Mouse (Mus musculus) forebrain, embryonic 16.5 days (tissue): ENCODE data around the gene Rplp1. TPM values are rescaled to one million over a fixed set of nuclear protein-coding genes. Genes with fewer than 3 reads are reported as not detected.

Source experiments
- ATAC-seq: fragments of 200-750 bp; cut with Nextera tagmentation; 2 replicates; pipeline ENCODE4 v1.8.0; 2017; ENCODE audit warnings: mild to moderate bottlenecking, moderate library complexity
- H3K27ac ChIP-seq: fragments of 300-500 bp; sonication (generic); 2 replicates; pipeline ENCODE4 v1.5.1; 2014; ENCODE audit warnings: low read length, control low read depth
- H3K27me3 ChIP-seq: fragments of 300-500 bp; sonication (generic); replicated peaks from 2 replicates; pipeline ENCODE4 v1.6.1; 2014; ENCODE audit warnings: low read length; ENCODE audit not compliant: control insufficient read depth, insufficient read depth
- H3K36me3 ChIP-seq: fragments of 300-500 bp; sonication (generic); 2 replicates; pipeline ENCODE4 v1.6.1; 2014; ENCODE audit not compliant: control insufficient read depth, insufficient read depth
- H3K4me1 ChIP-seq: fragments of 300-500 bp; sonication (generic); replicated peaks from 2 replicates; pipeline ENCODE4 v1.6.1; 2014; ENCODE audit warnings: low read length; ENCODE audit not compliant: control insufficient read depth, insufficient read depth
- H3K4me2 ChIP-seq: fragments of 300-500 bp; sonication (generic); 2 replicates; pipeline ENCODE4 v1.6.1; 2014; ENCODE audit warnings: mild to moderate bottlenecking, low read length, control low read depth
- H3K4me3 ChIP-seq: fragments of 300-500 bp; sonication (generic); replicated peaks from 2 replicates; pipeline ENCODE4 v1.5.1; 2014; ENCODE audit warnings: mild to moderate bottlenecking, low read length, control low read depth
- H3K9ac ChIP-seq: fragments of 300-500 bp; sonication (generic); replicated peaks from 2 replicates; pipeline ENCODE4 v1.6.1; 2014; ENCODE audit warnings: low read depth, low read length, control low read depth
- H3K9me3 ChIP-seq: fragments of 300-500 bp; sonication (generic); 2 replicates; pipeline ENCODE4 v1.6.1; 2016; ENCODE audit warnings: low read length; ENCODE audit not compliant: control insufficient read depth
- WGBS: fragments of 180-500 bp; shearing (Covaris S2); extraction: QIAGEN DNeasy Blood & Tissue Kit; methylation state at CpG from one replicate; pipeline ENCODE4 v1.1.7; 2014; 5-methylcytosine and 5-hydroxymethylcytosine counted together
- polyA plus RNA-seq: library from polyadenylated mRNA; unstranded; fragments of >200 nt; fragmentation: Nextera tagmentation; extraction: Ambion mirVana; gene quantifications from 2 replicates; pipeline ENCODE4 v1.2.1, GENCODE M21; 2015

The Rplp1 gene
- polyA plus RNA-seq, 1 experiment from 2014 or later = 804 TPM

DNA sequence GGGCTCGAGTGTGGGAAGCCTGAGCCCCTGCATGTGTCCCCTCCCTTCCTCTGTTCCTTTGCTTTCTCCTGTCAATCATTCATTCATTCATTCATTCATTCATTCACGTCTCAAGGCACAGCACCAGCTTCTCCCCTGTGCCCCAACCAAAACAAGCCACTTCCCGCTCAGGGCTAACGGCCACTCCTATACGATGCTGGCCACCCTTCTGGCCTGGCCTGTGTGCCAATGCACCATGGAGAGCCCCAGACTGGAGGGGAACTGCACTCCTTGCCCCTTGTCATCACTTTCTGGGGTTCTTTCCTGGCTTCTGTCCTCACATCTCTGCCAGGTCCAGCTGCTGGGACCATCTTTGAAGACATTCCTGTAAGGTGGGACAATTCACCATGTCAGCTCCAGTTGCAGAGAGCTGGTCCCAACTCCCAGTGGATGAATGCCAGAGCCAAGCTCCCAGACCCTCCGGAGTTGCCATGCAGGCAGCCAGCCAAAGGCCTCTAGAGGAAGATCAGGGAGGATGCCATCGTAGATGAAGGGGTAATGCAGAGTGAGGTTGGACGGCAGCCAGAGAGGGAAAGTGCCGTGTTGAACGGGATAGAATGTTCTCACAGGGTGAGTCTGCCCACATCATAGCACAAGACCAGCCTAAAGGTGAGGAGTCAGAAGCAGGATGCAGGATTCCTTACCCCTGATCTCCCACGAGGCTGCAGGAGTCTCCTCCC, 26.5 kb downstream of the Rplp1 start:
- H3K4me3 ChIP-seq = no peak overlapping the region
- peaks cover 20% of the 10 kb centered on the region for H3K4me1 ChIP-seq
- peak; percentile 38; the same call in 1 of the 2 replicates for ATAC-seq
- H3K9me3 ChIP-seq = no peaks in the 10 kb centered on the region
- no peaks in the 10 kb centered on the region for H3K36me3 ChIP-seq
- no peak overlapping the region for H3K27ac ChIP-seq
- no peak overlapping the region for H3K4me2 ChIP-seq
- no peak overlapping the region for H3K9ac ChIP-seq
- WGBS = 27% methylated on average over 11 of the region's 11 CpGs
- no peaks in the 10 kb centered on the region for H3K27me3 ChIP-seq

- Histone ChIP-seq H3K4me1 (peaks cover 20% of the 10 kb centered on the region), H3K9ac (no peak overlapping the region), H3K27ac (no peak overlapping the region), H3K36me3 (no peaks in the 10 kb centered on the region), H3K4me3 (no peak overlapping the region), H3K4me2 (no peak overlapping the region), H3K27me3 (no peaks in the 10 kb centered on the region), H3K9me3 (no peaks in the 10 kb centered on the region)
- ATAC-seq = no peak
- 90% methylated on average over 7 of the region's 7 CpGs for WGBS
Measured at GRCm38 (mm10) chr9:61885964-61886363, 28.4 kb downstream of the Rplp1 start.

DNA sequence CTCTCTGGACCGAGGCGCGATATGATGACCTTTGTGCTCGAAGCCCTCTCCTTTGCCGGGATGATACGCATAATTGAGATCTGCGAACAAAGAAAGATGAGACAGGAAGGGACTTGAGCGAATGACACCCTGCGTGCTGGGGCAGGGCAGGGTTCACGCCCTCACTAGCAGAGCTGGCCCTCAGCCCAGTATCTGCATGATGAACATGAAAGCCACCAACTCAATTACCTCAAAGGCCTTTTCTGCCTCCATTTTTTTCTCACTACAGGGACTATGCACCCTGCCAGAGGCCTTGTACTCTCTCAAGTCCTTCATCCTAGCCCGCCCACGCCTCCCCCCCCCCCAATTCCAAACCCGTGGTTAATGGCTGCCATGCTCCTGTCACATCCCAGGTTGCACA, 29.4 kb downstream of the Rplp1 start:
- no peaks in the 10 kb centered on the region for H3K36me3 ChIP-seq
- peak; percentile 15; the same call in 1 of the 2 replicates for ATAC-seq
- H3K4me3 ChIP-seq = no peak overlapping the region
- no peaks in the 10 kb centered on the region for H3K9me3 ChIP-seq
- 59% methylated on average over 12 of the region's 13 CpGs for WGBS
- peaks cover 17% of the 10 kb centered on the region for H3K4me1 ChIP-seq
- H3K4me2 ChIP-seq = no peak overlapping the region
- no peak overlapping the region for H3K9ac ChIP-seq
- no peaks in the 10 kb centered on the region for H3K27me3 ChIP-seq
- H3K27ac ChIP-seq = peak overlapping the region; percentile 26; the same call in 1 of the 2 replicates

- Histone ChIP-seq H3K27me3 (no peaks in the 10 kb centered on the region), H3K27ac (peak overlapping the region; percentile 26; the same call in 1 of the 2 replicates), H3K4me3 (no peak overlapping the region), H3K36me3 (no peaks in the 10 kb centered on the region), H3K9ac (no peak overlapping the region), H3K4me1 (peaks cover 17% of the 10 kb centered on the region), H3K9me3 (no peaks in the 10 kb centered on the region), H3K4me2 (no peak overlapping the region)
- peak; percentile 38; the same call in 1 of the 2 replicates for ATAC-seq
- WGBS = 68% methylated on average over 7 of the region's 7 CpGs
Measured at GRCm38 (mm10) chr9:61884375-61884774, 30.0 kb downstream of the Rplp1 start.

- H3K9ac ChIP-seq = no peak overlapping the region
- H3K4me2 ChIP-seq = no peak overlapping the region
- no peak overlapping the region for H3K4me3 ChIP-seq
- H3K9me3 ChIP-seq = no peaks in the 10 kb centered on the region
- ATAC-seq = no peak
- 78% methylated on average over 3 of the region's 3 CpGs for WGBS
- H3K27me3 ChIP-seq = no peaks in the 10 kb centered on the region
- H3K4me1 ChIP-seq = peaks cover 20% of the 10 kb centered on the region
- H3K36me3 ChIP-seq = no peaks in the 10 kb centered on the region
- no peak overlapping the region for H3K27ac ChIP-seq
Measured at GRCm38 (mm10) chr9:61882179-61882578, 32.2 kb downstream of the Rplp1 start.

- Histone ChIP-seq H3K4me2 (no peak overlapping the region), H3K4me1 (peaks cover 24% of the 10 kb centered on the region), H3K36me3 (no peaks in the 10 kb centered on the region), H3K27ac (no peak overlapping the region), H3K4me3 (no peak overlapping the region), H3K9me3 (no peaks in the 10 kb centered on the region), H3K27me3 (no peaks in the 10 kb centered on the region), H3K9ac (no peak overlapping the region)
- peak; percentile 63 for ATAC-seq
- 21% methylated on average over 2 of the region's 2 CpGs for WGBS
Measured at GRCm38 (mm10) chr9:61878889-61879288, 35.5 kb downstream of the Rplp1 start.

DNA sequence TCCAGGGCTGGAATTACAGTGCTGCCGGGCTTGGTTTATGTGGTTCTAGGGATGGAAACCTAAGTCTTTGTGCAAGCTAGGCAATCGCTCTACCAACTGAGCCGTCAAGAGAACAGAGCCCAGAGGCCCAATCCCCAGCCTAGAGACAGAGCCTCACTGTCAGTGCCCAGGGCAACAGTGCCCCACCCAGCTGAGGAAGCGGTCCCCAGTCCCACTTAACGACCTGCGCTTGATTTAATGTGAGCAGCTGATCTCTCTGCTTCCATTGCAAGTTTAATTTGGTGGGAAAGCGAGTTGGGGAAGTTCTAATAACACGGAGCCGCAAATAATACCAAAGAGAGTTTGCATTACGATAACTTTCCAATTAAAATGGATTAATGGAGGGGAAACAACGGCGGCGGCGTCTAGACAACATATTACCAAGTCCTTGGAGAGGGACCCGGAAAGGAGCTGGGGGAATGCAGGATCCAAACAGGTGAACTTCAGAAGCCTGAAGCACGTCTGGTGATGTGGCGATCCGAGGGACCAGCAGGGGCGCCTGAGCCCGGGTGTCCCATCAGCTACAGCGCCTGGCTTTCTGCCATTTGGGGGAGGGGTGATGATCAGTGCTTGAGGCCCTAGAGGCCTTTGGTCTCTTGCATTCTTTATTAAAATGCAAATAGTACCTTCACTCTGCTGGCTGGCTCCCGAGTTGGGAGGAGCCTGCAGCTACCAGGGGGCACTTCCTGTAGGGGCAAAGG, 36.8 kb downstream of the Rplp1 start:
- H3K4me1 ChIP-seq = peaks cover 36% of the 10 kb centered on the region
- H3K9ac ChIP-seq = no peak overlapping the region
- no peaks in the 10 kb centered on the region for H3K27me3 ChIP-seq
- no peak overlapping the region for H3K4me2 ChIP-seq
- WGBS = 6% methylated on average over 22 of the region's 22 CpGs
- peak; percentile 39; the same call in 1 of the 2 replicates for ATAC-seq
- H3K9me3 ChIP-seq = no peaks in the 10 kb centered on the region
- no peaks in the 10 kb centered on the region for H3K36me3 ChIP-seq
- H3K4me3 ChIP-seq = no peak overlapping the region
- H3K27ac ChIP-seq = peak overlapping the region; percentile 38; the same call in 1 of the 2 replicates

GRCm38 (mm10) chr9:61873325-61873724, 41.0 kb downstream of the Rplp1 start:
- Histone ChIP-seq H3K9ac (no peak overlapping the region), H3K9me3 (0 out of 2 replicates have a peak, but pooled peaks cover 3% of the 10 kb centered on the region), H3K27me3 (no peaks in the 10 kb centered on the region), H3K4me3 (no peak overlapping the region), H3K27ac (peak overlapping the region; percentile 77), H3K4me2 (no peak overlapping the region), H3K36me3 (no peaks in the 10 kb centered on the region), H3K4me1 (peaks cover 47% of the 10 kb centered on the region)
- ATAC-seq = no peak
- WGBS = 28% methylated on average over 8 of the region's 8 CpGs

GRCm38 (mm10) chr9:61872246-61872941, 41.9 kb downstream of the Rplp1 start:
- Histone ChIP-seq H3K4me2 (peak overlapping the region; percentile 0; the same call in 1 of the 2 replicates), H3K27me3 (no peaks in the 10 kb centered on the region), H3K4me1 (peaks cover 43% of the 10 kb centered on the region), H3K4me3 (no peak overlapping the region), H3K9me3 (0 out of 2 replicates have a peak, but pooled peaks cover 3% of the 10 kb centered on the region), H3K27ac (peak overlapping the region; percentile 85), H3K36me3 (no peaks in the 10 kb centered on the region), H3K9ac (no peak overlapping the region)
- WGBS = 3% methylated on average over 8 of the region's 8 CpGs
- peak; percentile 98 for ATAC-seq
